Mouse (Mus musculus) ES-E14 (cell line): ENCODE results near the gene Srpk1.

Experiments used
- CHD2 ChIP-seq: IDR thresholded peaks from 2 replicates; pipeline ENCODE4 v1.6.1; 2014; ENCODE audit warnings: mild to moderate bottlenecking, low read depth, low read length, inconsistent platforms
- HCFC1 ChIP-seq: IDR thresholded peaks from 2 replicates; pipeline ENCODE4 v1.6.1; 2012; ENCODE audit warnings: low read length, inconsistent platforms, borderline replicate concordance; ENCODE audit not compliant: insufficient read depth
- ZC3H11A ChIP-seq: IDR thresholded peaks from 2 replicates; pipeline ENCODE4 v1.6.1; 2012; ENCODE audit warnings: low read depth, mild to moderate bottlenecking, inconsistent platforms, low read length, borderline replicate concordance
- ZNF384 ChIP-seq: IDR thresholded peaks from 2 replicates; pipeline ENCODE4 v1.6.1; 2012; ENCODE audit warnings: low read depth, low read length, inconsistent platforms

GRCm38 (mm10) chr17:28572521-28572920 lies 50.0 kb downstream of the Srpk1 start:
- TF ChIP-seq CHD2 (no peak), ZC3H11A (no peak), ZNF384 (no peak), HCFC1 (no peak)
